Mouse (Mus musculus) frontal cortex, postnatal 10 days (tissue): ENCODE measurements at regions not wholly inside any gene's neighbourhood (a gene's known extent, or its start where the extent isn't known, plus 50 kb on each side); places are given as distances from the start of the nearest gene placed in this dataset.

ENCODE experiments used
- DNase-seq, 2 experiments: peaks; one replicate each; pipeline ENCODE4 v3.0.0; 2022; ENCODE audit warnings: low spot score in 2 of 2, mixed read lengths in 1 of 2

DNA sequence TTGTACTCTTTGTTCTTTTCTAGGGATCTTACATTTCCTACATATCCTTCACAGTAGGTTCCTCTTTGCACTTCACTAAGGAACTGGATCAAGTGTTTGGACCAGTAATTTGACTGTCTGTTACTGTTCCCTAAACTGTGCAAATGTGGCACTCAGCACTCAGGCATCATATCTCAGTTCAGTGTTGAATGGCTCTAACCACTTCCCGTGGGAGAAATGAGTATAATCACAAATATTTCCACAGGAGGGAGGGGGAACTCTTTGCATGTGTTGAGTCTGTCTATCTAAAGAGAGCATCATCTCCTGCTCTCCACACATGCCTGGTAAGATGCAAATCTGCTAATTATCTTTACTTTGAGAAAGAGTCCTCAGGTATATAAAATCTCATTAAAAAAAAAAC lies 588.5 kb downstream of the Plod2 start:
- no peak for DNase-seq

- DNase-seq = no peak
Measured at GRCm38 (mm10) chr9:93131620-93132200, 589.7 kb downstream of the Plod2 start.

- no peak for DNase-seq
Measured at GRCm38 (mm10) chr9:93136349-93136748, 594.3 kb downstream of the Plod2 start.

GRCm38 (mm10) chr9:93170071-93170470 lies 628.0 kb downstream of the Plod2 start:
- DNase-seq = peak; percentile 6 to 39

GRCm38 (mm10) chr9:93186638-93187037 lies 644.6 kb downstream of the Plod2 start:
- DNase-seq = no peak

DNA sequence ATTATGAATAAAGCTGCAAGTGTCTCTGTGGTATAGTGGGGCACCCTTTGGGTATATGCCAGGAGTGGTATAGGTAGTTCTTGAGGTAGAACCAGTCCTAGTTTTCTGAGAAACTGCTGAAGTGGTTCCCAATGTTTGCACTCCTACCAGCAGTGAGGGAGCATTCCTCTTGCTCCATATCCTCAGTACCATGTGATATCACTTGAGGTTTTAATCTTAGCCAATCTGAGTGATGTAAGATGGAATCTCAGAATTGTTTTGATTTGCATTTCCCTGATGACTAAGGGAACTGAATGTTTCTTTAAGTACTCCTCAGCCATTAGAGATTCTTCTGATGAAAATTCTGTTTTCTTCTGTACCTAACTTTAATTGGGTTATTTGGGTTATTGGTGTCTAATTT lies 690.5 kb downstream of the Plod2 start:
- DNase-seq = no peak

DNA sequence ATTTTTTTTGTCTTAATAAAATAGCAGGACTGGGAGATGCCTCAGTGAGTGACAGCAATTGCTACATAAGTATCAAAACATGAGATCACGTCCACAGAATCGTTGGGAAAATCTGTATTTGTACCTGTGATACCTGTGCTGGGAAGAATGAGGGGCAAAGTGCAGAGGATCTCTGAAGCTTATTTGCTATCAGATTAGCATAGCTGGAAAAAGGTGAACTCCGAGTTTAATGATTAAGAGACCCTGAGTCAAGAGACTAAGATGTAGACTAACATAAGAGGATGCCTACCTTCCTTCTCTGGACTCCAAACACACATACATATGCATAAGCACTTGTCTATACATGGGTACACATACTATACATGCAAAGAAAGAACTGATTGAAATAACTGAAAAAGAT lies 710.1 kb downstream of the Plod2 start:
- DNase-seq = no peak

DNA sequence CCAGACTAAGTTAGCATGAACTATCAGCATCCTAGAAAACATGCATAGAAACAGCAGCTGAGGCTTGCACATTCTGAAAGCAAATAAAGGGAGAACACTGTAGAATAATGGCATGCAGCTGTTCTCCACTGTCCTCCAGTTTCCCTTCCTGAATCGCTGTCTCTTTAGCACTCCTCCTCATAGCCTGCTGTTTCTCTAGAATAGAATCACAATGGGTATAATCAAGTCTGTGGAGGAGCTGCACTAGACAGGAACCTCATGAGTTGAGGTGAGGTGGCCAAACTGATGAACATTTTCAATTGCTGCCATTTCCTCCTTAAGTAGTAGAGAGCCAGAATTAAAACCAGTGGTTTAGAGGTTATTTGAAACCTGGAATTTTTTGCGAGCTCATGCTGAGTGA lies 755.3 kb downstream of the Plod2 start:
- DNase-seq = no peak

- no peak for DNase-seq
Measured at GRCm38 (mm10) chr9:93306753-93307152, 764.7 kb downstream of the Plod2 start.

DNA sequence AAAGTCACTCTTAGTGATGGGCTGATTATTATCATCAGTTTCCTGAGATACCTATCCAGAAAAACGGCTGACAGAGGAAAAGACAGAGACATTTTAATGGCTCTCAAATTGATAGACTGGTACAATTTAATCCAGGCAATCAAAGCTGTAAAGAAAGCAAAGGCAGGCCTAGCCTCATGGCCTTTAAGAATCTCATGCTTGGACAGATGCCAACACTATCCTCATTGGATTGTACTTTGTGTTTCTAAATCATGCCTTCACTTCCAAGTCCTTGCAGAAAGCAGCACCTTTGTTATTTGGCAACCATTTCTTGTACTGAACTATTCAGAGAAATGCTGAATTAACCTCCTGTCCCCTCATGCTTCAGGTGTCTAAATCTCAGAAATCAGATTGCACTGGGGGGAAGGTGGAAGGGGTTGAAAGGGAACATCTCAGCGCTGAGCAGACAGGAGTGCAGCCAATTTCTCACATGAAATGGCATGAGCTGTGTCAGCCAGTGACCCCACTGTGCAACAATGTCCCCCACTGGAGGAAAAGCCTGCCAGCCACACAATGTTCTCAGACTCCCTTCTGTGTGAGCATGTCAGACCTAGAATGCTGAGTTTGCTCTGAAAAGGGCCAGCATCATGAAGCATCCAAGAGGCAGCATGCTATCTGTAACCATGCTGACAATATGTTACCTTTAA lies 787.1 kb downstream of the Plod2 start:
- DNase-seq = no peak
